Mouse (Mus musculus) kidney, postnatal 36 days (tissue): Measurements from ENCODE around the gene Gpd2.
A peak's percentile ranks its signal among the peaks of the same experiment; 100 is the strongest.

Experiments
- DNase-seq, 2 experiments: peaks; one replicate each; pipeline ENCODE4 v3.0.0; 2021 to 2022; ENCODE audit warnings: mixed read lengths in 2 of 2

Gene Gpd2

DNA sequence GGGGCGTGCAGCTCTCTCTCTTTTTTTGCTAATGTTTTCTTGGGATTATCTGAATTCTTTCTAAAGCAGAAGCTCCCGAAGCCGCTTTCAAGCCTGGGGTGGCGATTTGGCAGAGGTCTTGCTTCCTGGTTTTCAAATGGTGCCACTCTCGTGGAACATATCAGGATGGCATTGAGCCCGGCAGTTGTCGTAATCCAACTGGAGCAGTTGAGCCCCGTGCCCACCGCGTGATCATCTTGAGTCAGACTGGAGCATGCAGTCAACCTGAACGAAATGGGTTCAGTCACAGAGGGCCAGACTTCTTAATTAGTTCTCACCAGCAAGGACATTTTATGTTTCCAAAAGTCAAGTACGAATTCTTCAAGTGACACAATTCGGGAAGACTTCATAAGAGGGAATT, 158.6 kb downstream of the Gpd2 start:
- peak; percentile 16 to 53 for DNase-seq

DNA sequence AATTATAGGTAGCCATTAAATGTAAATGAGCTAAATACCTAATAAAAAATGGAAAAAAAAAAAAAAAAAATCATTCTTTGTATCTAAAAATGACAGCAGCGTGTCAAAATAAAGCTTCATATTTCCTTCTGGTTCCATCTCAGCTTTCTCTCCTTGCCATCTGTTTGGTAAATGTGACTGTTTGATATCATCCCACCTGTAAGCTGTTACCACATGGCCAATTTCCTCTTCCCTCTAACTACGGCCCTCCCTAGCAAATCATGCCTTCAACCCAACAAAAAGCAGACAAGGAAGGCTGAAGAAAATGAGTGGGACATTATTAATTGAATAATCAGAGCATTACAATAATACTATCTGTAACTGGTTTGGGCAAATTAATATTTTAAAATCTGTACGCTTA, 160.3 kb downstream of the Gpd2 start:
- DNase-seq, result no peak

DNA sequence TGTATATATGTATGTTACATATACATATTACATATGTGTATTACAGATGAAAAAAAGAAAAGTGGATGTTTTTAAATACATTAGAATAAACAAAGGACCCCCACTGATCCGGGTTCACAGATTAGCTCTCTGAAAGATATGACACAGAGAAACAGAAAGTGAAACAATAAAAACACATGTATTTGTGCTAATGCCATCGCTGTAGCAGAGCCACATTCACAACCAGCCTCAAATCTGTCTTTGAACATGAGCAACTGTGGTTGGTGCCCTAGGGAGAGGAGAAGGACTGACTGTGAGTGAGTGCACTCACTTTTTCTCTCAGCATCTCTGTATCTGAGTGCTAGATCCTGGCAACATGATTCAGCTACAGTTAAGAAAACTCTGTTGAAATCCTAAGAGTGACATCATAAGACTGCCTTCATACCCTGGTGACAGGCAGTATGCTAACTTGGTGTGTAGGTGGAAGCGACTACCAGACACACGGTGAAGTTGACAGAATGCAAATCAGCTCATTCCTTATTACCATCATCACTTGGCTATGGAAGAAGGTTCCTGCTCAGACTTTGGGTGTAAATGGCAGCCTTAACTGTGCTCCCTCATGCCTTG, 170.1 kb downstream of the Gpd2 start:
- no peak for DNase-seq

DNA sequence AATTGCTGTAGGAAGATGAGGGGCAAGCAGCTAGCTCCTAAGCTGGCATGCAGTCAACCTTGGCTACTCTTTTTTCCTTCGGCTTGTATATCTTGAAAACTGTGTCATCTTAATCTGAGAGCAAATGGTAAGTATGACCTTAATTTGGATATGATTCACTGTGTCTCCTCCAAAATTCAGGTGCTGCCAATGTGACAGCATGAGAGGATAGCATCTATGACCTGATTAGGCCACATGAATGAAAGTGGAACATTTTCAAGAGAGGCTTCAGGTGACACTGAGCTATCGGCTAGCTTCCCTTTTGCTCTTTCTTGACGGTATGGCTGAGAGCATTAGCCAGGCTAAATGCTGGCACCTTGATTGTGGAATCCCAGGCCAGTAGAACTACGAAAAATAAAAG, 171.0 kb downstream of the Gpd2 start:
- DNase-seq, result no peak

DNA sequence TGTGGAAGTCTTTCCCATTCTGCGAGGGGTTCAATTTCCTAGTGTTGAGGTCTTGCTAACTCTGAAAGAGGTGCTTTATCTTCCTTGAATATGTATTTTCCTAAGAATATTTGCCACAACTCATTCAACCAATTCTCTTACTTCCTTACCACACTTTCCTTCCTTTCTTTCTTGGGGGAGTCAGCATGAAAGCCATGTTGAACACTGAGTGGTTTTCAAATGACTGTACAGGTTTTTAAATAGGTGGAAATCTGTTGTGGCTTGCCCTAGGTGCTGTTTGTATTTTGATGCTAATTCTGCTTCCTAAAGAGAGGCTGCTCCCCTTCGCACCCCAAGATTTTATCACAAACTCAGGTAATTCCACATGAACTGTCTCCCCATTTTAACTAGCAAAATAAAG, 174.1 kb downstream of the Gpd2 start:
- DNase-seq, result no peak

DNA sequence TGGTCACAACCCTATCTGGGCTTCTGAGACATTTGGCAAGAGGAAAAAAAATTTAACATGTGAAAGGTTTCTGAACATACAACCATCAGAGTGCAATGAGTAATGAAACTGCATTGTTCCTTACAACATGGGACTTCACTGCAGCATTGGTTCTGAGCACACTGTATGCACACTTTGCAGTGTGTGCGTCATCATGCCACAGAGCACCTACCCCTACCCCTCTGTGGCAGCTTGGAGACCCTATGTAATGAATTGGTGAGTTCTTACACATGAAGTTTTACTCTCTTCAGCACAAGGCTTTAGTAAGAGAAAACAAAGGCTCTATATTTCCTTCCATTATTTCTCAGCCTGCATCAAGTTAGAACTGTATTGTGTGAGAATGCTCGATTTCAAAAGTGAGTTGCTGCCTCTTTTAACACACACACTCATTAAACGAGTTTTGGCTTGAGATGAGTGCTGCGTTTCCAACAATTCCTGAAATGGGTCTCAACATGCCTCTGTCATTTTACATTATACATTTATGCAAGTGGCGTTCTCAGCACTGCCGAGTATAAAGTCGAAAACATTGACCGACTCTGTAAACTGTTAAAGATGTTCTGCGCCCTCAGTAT, 177.2 kb downstream of the Gpd2 start:
- no peak for DNase-seq

DNA sequence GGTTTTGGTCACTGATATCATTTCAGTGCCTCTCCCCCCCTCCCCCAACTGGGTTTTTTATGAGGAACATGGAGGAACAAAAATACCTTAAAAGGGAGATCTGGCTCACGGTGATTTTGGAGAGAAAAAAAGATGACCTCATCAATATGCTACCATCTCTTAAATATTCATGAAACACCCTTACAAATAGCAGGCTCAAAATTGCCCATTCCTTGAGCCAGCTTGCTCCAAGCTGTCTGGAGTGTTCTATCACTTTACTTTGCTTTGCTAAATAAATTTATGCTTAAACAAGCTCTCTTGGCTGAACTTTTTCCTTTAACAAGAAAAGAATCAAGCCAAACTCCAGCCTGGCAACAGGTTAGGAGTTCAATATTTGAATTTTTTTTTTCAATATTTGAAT, 179.3 kb downstream of the Gpd2 start:
- DNase-seq, result no peak
